Mouse (Mus musculus) monocyte, adult 5-6 weeks (primary cell): Measurements from ENCODE around the gene Vwa5a. TPM values are rescaled to one million over a fixed set of nuclear protein-coding genes. Genes with fewer than 3 reads are reported as not detected.

ENCODE experiments used
- ATAC-seq: fragments of 153-309, 156-312 bp; replicated peaks from 2 replicates; pipeline ENCODE4 v1.8.0; 2017; ENCODE audit warnings: mild to moderate bottlenecking; ENCODE audit not compliant: low TSS enrichment, insufficient number of reproducible peaks, severe bottlenecking, poor library complexity, low FRiP score
- total RNA-seq: library from RNA; stranded (forward); fragments of 200-1000, 200-491, 200-594 nt; gene quantifications from 3 replicates; pipeline ENCODE4 v1.2.3, GENCODE M21; 2017

Gene Vwa5a
- 29.2 to 35.0 TPM (median 33.1 TPM) in 3 replicates for total RNA-seq

DNA sequence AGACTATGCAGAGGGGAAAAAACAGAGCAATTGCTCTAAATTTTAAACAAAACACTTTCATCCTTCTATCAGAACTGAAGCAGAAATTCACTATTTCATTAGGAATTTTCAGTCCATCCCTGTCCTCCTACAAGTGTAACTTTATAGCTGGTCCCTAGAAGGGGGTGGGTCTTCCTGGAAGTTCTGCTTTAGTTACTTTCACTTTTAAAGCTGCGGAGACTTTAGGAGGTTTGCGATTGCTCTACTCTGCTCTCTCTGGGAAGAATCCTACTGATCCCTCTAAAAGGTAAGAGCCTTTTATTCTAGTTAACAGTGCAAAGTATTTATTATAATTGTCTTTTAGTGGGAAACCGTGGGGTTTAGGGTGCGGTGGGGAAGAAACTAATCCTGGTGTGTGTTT, at the start of gene Vwa5a:
TSS of gene Vwa5a (plus strand) at position 167 of the 400 bp plus-strand sequence.
- ATAC-seq, result 0 out of 2 replicates have a peak, but pooled peaks have one; percentile 50

DNA sequence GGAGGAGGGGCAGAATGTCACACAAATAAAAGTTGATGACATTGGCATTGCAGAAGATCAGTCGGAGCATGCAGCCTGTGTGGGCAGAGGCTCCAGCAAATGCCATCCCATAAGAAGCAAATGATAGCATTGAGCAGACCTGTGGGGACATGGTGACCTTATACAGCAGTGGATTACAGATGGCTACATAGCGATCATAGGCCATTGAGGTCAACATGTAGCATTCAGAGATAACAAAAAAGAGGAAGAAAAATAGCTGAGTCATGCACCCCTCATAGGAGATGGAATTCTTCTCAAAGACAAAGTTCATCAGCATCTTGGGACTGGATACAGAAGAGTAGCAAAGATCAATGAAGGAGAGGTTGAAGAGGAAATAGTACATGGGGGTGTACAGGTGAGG, 45.2 kb upstream of the Vwa5a start:
- ATAC-seq, result no peak

DNA sequence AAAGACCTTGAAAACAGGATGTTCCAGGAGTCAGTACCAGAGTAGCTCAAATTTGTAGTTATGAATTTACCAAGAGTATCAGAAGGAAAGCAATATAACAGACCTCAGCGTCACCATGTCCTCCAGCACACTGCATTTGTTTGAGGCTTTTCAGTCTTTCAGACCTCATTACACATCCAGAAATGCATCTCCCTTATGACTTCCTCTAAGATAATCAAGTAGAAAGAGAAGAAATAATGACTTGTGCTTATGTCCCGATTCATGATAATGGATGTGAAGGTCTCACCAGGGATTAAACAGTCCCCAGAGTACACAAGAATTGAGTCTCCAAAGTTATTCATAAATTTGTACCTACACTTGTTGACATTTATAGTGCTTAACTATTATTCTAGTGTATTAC, 43.6 kb upstream of the Vwa5a start, which contains the start of gene Olfr918:
TSS of gene Olfr918 (minus strand) at position 101 of the 400 bp plus-strand sequence.
- no peak for ATAC-seq

DNA sequence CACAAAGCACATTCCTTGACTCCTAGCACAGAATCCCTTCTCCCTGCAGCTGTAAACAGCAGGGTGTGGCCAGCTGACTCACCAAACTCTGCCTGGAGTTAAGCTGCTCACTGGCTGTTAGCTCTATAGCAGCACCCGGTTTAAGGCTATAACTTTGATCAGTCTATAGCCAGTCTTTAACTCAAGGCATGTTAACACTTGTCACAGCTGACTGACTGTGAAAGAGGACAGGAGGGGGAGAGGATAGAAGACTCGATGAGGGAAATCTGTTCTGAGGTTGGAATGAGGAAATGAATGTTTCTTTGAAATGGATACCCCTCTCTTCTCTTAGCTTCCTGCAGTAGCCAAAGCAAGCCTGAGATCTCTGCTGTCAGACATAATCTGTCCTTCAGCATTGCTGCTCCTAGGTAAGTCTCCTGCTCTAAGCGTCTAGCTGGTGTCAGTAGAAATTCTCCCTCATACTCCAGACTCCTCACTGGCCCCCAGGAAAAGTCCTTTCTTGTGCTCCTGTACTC, 916 bp downstream of the Vwa5a start:
- ATAC-seq, result no peak

DNA sequence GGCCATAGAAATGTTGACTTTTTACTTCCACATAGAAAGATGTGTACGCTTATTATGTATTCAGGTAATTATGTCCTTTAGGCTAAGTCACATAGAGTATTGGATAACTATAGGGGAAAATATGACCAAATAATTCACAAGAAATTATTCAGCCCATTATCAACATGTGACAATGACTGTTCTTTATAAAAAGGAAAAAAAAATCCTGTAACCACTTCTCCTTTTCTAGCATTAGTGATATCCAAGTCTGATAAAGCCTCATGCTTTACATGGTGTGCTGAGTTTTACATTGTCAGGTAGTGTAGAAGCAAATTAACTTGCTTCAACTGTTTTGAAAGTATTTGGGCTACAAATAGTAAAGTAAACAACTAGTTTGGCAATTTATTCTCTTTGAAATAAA, 6.0 kb downstream of the Vwa5a start:
- ATAC-seq, result no peak

DNA sequence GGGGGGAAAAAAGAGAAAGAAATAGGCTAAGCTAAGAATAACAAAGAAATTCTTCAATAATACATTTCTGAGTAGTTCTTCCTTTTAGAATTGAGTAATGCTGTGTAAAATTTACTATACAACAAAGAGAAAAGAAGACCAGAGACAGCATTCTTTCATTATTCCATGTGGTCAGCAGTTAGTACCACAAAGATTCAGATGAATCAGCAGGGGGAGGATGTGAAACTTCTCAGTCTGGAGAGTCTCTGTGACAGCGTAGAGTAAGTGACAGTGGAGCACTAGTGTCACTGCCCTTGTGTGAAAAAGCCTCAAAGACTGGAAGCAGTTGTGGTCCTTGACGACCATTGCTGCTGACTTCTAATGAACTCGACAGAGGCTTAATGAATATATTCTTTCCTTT, 10.2 kb downstream of the Vwa5a start:
- 0 out of 2 replicates have a peak, but pooled peaks have one; percentile 66 for ATAC-seq

DNA sequence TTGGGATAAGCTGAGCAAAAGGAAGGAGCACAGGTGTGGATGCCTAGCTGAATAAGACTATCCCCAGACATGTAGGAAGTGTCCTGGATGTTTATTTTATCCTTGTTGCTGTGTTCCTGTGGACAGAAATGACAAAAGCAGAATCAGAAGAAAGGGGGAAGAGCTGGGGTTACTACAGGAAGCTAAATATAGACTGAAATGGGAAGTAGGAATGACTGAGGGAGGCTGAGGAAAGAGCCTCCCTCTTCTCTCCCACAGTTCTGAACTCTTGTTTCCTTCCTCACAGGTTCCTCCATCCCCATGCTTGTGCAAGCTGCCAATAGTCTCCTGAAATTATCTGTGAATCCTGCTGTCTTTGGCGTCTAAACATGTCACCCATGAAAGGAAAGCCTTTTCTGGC, 23.3 kb downstream of the Vwa5a start:
- no peak for ATAC-seq

DNA sequence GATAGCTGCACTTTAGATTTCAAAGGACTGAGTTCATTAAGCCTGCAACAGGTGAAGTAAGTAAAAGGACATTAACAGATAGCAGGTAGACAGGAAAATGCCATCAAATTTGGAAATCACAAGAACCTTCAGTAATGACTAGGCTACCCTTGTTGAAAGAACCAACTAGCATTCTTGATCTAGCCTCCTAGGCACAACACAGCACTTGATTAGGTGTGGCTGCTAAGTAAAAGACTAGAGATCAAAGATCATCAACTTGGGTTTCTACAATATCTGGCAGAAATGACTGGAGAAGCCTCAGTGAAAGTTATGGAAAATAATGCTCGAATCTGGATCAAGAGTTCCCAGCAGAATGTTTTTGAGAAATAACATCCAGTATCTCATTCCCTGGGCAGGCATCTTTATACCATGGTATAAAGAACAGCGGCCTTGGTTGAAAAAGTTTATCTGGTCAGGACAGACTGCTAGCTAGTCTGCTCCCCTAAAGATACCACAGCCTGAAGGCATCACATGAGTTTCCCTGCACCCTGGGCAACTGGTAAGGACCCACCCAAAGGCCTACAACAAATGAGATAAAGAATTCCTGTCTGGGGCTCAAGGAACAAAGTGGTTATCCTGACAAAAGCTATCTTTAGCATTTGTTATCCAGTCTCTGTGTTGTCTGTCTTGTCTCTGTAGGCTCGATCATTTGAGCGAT, 26.7 kb downstream of the Vwa5a start:
- ATAC-seq, result no peak

DNA sequence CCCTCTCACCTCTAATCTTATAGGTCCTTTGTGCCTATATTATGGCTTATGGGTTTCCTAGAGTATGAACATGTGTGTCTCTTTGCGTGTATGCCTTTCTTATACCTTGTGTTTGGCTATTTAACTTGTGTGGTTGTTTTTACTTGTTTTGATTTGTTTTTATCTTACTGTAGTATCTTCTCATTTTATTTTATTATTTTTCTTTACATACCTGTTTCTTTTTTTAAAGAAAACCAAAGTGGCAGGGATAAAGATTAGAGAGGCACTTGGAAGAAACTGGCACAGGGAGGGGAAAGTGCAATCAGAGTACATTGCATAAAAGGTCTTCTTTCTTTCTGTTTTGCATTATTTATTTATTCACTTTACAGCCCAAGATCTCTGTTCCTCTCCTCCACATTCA, 33.9 kb downstream of the Vwa5a start, which contains the start of gene Olfr920:
TSS of gene Olfr920 (plus strand) at position 301 of the 400 bp plus-strand sequence.
- no peak for ATAC-seq

DNA sequence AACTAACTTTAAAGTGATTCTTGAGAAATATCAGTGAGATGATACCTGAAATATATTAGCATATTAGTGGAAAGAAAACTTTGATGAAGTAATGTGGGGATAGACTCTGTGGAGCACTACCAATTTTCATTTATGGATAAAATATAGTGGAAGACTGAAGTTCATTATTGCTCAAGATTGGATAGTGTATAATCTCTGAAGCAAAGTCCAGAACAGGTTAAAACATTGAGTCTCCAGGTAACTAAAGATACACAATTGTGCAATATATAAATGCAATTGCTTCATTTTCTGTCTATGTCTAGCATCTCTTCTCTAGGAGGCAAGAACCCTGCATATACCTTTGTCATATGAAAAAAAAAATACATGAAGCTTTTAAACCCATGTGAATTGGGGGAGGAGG, 54.7 kb downstream of the Vwa5a start, which contains the start of gene Olfr921:
TSS of gene Olfr921 (plus strand) at position 301 of the 400 bp plus-strand sequence.
- ATAC-seq, result no peak

DNA sequence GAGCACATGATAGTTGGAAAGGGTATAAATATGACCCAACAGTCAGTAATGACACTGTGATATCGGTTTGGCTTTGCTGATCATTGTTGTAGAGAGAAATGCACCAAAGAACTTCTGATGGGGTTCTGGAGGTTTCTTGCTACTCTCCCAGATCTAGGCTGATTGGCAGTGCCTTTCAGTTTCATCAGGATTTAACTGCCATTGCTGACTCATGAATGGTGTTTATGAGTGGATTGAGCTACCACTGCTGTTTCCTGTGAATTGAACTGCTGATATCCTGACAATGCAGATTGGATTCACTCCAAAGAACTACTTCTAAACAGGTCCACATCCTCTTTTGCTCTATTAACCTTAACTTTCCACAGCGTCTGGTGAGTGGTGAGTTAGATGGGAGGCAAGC, 74.6 kb downstream of the Vwa5a start:
- ATAC-seq, result no peak

Other genes starting within 250 kb of the Vwa5a start
- not detected in 3 replicates for gene Olfr905, start 247.2 kb upstream of the Vwa5a start, total RNA-seq
- gene Olfr906, start 231.2 kb upstream of the Vwa5a start, total RNA-seq, result not detected in 3 replicates
- not detected in 3 replicates for gene Olfr907, start 222.5 kb upstream of the Vwa5a start, total RNA-seq
- gene Olfr911-ps1, start 196.7 kb upstream of the Vwa5a start, total RNA-seq, result not detected in 3 replicates
- not detected in 3 replicates for gene Olfr910, start 180.4 kb upstream of the Vwa5a start, total RNA-seq
- gene Olfr912, start 138.1 kb upstream of the Vwa5a start, total RNA-seq, result not detected in 3 replicates
- gene Olfr913, start 125.5 kb upstream of the Vwa5a start, total RNA-seq, result not detected in 3 replicates
- gene Olfr914, start 113.2 kb upstream of the Vwa5a start, total RNA-seq, result not detected in 3 replicates
- not detected in 3 replicates for gene Olfr916, start 58.4 kb upstream of the Vwa5a start, total RNA-seq
- gene Olfr917, start 52.4 kb upstream of the Vwa5a start, total RNA-seq, result not detected in 3 replicates
- not detected in 3 replicates for gene Olfr918, start 43.7 kb upstream of the Vwa5a start, total RNA-seq
- not detected in 3 replicates for gene Olfr919, start 14.6 kb upstream of the Vwa5a start, total RNA-seq
- gene Olfr920, start 34.0 kb downstream of the Vwa5a start, total RNA-seq, result 0.19 to 1.4 TPM (median 0.53 TPM) in 3 replicates
- not detected in 3 replicates for gene Olfr921, start 54.8 kb downstream of the Vwa5a start, total RNA-seq
- gene Olfr922, start 96.3 kb downstream of the Vwa5a start, total RNA-seq, result not detected in 3 replicates
- not detected in 3 replicates for gene Olfr923, start 108.3 kb downstream of the Vwa5a start, total RNA-seq
- not detected in 3 replicates for gene Olfr924, start 126.2 kb downstream of the Vwa5a start, total RNA-seq
- gene Olfr26, start 136.8 kb downstream of the Vwa5a start, total RNA-seq, result not detected in 3 replicates
- not detected in 3 replicates for gene Olfr926, start 158.9 kb downstream of the Vwa5a start, total RNA-seq
- not detected in 3 replicates for gene Olfr930, start 211.5 kb downstream of the Vwa5a start, total RNA-seq